ENCODE assay signal across 22 mouse cellular contexts in the genomic region with DNA sequence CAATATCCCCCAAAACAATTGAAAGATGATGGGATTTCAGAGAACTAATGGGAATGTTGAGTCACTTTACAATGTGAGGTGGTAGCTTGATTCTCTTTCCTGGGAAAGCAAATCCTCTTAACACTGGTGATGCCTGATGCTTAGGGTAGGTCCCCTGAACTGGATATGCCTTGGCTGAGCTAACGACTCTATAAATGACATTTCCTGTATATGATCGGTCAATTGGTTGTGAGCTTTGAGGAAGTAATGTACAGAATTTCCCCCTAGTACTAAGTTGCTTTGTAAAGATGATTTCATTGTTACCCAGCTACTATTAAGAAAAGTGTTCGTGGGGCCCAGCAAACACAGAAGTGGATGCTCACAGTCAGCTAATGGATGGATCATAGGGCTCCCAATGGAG. TPM values are rescaled to one million over a fixed set of nuclear protein-coding genes. Genes with fewer than 3 reads are reported as not detected.
DNase-seq lines count a peak whose midpoint lies in the region; ATAC-seq and TF ChIP-seq lines count a peak whose summit lies in the region.
"Had no signal": no experiment of that assay in that cellular context is flagged by ENCODE, and none has a peak within 500 bp of the region (broad histone marks: within the 10 kb centered on the region; RNA-seq: fewer than 3 reads in every experiment).

No protein-coding gene starts in this region.

- H3K27me3 ChIP-seq in erythroblast, embryonic 14.5 days (ENCODE audit: control insufficient read depth): no peaks in the 10 kb centered on the region
- H3K27me3 ChIP-seq in lung, embryonic 15.5 days: no peaks in the 10 kb centered on the region
- no peaks in the 10 kb centered on the region for H3K27me3 ChIP-seq in liver, embryonic 14.5 days (ENCODE audit: control insufficient read depth, insufficient read depth, low read length)

- H3K4me2 ChIP-seq in lung, embryonic 15.5 days: peak overlapping the region; percentile 17; the same call in 1 of the 2 replicates
- peak overlapping the region; percentile 52 for H3K4me2 ChIP-seq in liver, embryonic 14.5 days (ENCODE audit: low read depth)
- H3K4me2 ChIP-seq: forebrain, embryonic 12.5 days; midbrain, embryonic 12.5 days had no signal

- ATAC-seq in erythroblast, adult 5-6 weeks (replicated peaks; ENCODE audit: low FRiP score, poor library complexity, severe bottlenecking): no peak
- no peak for ATAC-seq in lung, embryonic 15.5 days (ENCODE audit: borderline replicate concordance, extremely low read depth, low FRiP score, low TSS enrichment)
- no peak for ATAC-seq in liver, embryonic 14.5 days (ENCODE audit: insufficient read depth)
- 0 out of 2 replicates have a peak, but pooled peaks have one; percentile 39 for ATAC-seq in neutrophil, adult 5-6 weeks (ENCODE audit: extremely low read depth, insufficient number of reproducible peaks, low FRiP score, poor library complexity, severe bottlenecking)
- ATAC-seq: hindbrain, postnatal 0 days; intestine, embryonic 16.5 days had no signal

- TF ChIP-seq EP300 in liver, embryonic 14.5 days (IDR thresholded peaks at IDR 0.05; ENCODE audit: low read depth): no peak

- WGBS in lung, embryonic 15.5 days: 65% methylated on average over 3 of the region's 3 CpGs
- WGBS in liver, embryonic 14.5 days (ENCODE audit: insufficient replicate concordance): 59% methylated on average over 3 of the region's 3 CpGs

- H3K36me3 ChIP-seq in erythroblast, embryonic 14.5 days (ENCODE audit: control insufficient read depth): peaks cover 96% of the 10 kb centered on the region
- peaks cover 17% of the 10 kb centered on the region for H3K36me3 ChIP-seq in lung, embryonic 15.5 days
- H3K36me3 ChIP-seq in liver, embryonic 14.5 days (replicated peaks; ENCODE audit: control insufficient read depth, insufficient read depth, low read depth): peaks cover 89% of the 10 kb centered on the region
- H3K36me3 ChIP-seq: forebrain, embryonic 12.5 days; hindbrain, embryonic 10.5 days; midbrain, embryonic 12.5 days had no signal

- no peak overlapping the region for H3K9ac ChIP-seq in lung, embryonic 15.5 days
- no peak overlapping the region for H3K9ac ChIP-seq in liver, embryonic 14.5 days (replicated peaks)
- H3K9ac ChIP-seq: forebrain, embryonic 12.5 days; midbrain, embryonic 12.5 days had no signal

- H3K27ac ChIP-seq in lung, embryonic 15.5 days: no peak overlapping the region
- peak overlapping the region; percentile 53 for H3K27ac ChIP-seq in liver, embryonic 14.5 days
- H3K27ac ChIP-seq: forebrain, embryonic 12.5 days; heart, embryonic 10.5 days; hindbrain, embryonic 10.5 days; hindbrain, postnatal 0 days; macrophage; midbrain, embryonic 12.5 days had no signal

- H3K4me3 ChIP-seq in erythroblast, embryonic 14.5 days (replicated peaks): peak overlapping the region; percentile 55
- H3K4me3 ChIP-seq in lung, embryonic 15.5 days: no peak overlapping the region
- H3K4me3 ChIP-seq in liver, embryonic 14.5 days (ENCODE audit: insufficient read depth in 1 of 2, low read depth in 2 of 2, low read length in 2 of 2): peak overlapping the region in 1 of 2 experiments; percentile 20; a peak in 2 of 4 replicates
- H3K4me3 ChIP-seq: forebrain, embryonic 12.5 days; heart, embryonic 10.5 days; hindbrain, embryonic 10.5 days; midbrain, embryonic 12.5 days had no signal

- H3K9me3 ChIP-seq in erythroblast, embryonic 14.5 days (ENCODE audit: control insufficient read depth, low read length): no peaks in the 10 kb centered on the region
- no peaks in the 10 kb centered on the region for H3K9me3 ChIP-seq in lung, embryonic 15.5 days
- H3K9me3 ChIP-seq in liver, embryonic 14.5 days (ENCODE audit: control insufficient read depth, low read length): no peaks in the 10 kb centered on the region
- H3K9me3 ChIP-seq: forebrain, embryonic 12.5 days; heart, embryonic 10.5 days; hindbrain, embryonic 10.5 days; midbrain, embryonic 12.5 days had no signal

- peaks cover 44% of the 10 kb centered on the region for H3K4me1 ChIP-seq in erythroblast, embryonic 14.5 days (ENCODE audit: control insufficient read depth)
- H3K4me1 ChIP-seq in lung, embryonic 15.5 days: peaks cover 21% of the 10 kb centered on the region
- H3K4me1 ChIP-seq in liver, embryonic 14.5 days (replicated peaks; ENCODE audit: control insufficient read depth in 2 of 2, insufficient read depth in 2 of 2, low read length in 1 of 2): peaks cover 6% of the 10 kb centered on the region in 2 experiments
- H3K4me1 ChIP-seq: forebrain, embryonic 12.5 days; midbrain, embryonic 12.5 days had no signal

- no peak for TF ChIP-seq CTCF in liver, embryonic 14.5 days (IDR thresholded peaks at IDR 0.05; ENCODE audit: low read depth)

- DNase-seq in lung, postnatal 36 days: no peak
- no peak for DNase-seq in liver, embryonic 14.5 days (ENCODE audit: low read depth in 3 of 3, low spot score in 3 of 3)
- no peak for DNase-seq in kidney, postnatal 36 days
- no peak for DNase-seq in adipocyte (ENCODE audit: low spot score)
- DNase-seq: cerebellum, adult 11-12 months; cerebellum, postnatal 14 days; kidney, adult 9 months; kidney, postnatal 14 days; right cerebral cortex, postnatal 14 days; spleen, adult 18-20 months had no signal

RNA-seq across cellular contexts. Expression of a gene that starts 6.9 kb away (rescaled TPM):
- 122 and 268 TPM in 2 replicates for polyA plus RNA-seq in erythroblast, embryonic 14.5 days (2012)
- 2,221 and 2,248 TPM in 2 replicates for total RNA-seq in erythroblast, adult 5-6 weeks (2015; ENCODE audit: low replicate concordance)
- 2,517 and 3,025 TPM in 2 replicates for total RNA-seq in erythroblast, adult 5-6 weeks (2017; ENCODE audit: low replicate concordance)
- 392 and 393 TPM in 2 replicates for polyA plus RNA-seq in lung, embryonic 15.5 days (2015; fragmentation: Nextera tagmentation; extraction: Ambion mirVana)
- 960 and 1,504 TPM in 2 replicates for polyA plus RNA-seq in liver, embryonic 14.5 days (2012; rRNA removed)
- polyA plus RNA-seq in liver, embryonic 14.5 days (2014; fragmentation: Nextera tagmentation; extraction: Ambion mirVana): 2,373 and 2,511 TPM in 2 replicates
- total RNA-seq in neutrophil, adult 5-6 weeks (2017): 24.1 and 24.6 TPM in 2 replicates

RNA-seq across cellular contexts. Expression of a gene that starts 29.7 kb away (rescaled TPM):
- 0.10 and 0.23 TPM in 2 replicates for polyA plus RNA-seq in erythroblast, embryonic 14.5 days (2012)
- total RNA-seq in erythroblast, adult 5-6 weeks (2015; ENCODE audit: low replicate concordance): 0.38 TPM in 1 of 2 replicates, not detected in the other
- total RNA-seq in erythroblast, adult 5-6 weeks (2017; ENCODE audit: low replicate concordance): 0.85 TPM in 1 of 2 replicates, not detected in the other
- polyA plus RNA-seq in lung, embryonic 15.5 days (2015; fragmentation: Nextera tagmentation; extraction: Ambion mirVana): 2.1 and 3.3 TPM in 2 replicates
- 30.6 and 33.2 TPM in 2 replicates for polyA plus RNA-seq in liver, embryonic 14.5 days (2012; rRNA removed)
- 80.3 and 134 TPM in 2 replicates for polyA plus RNA-seq in liver, embryonic 14.5 days (2014; fragmentation: Nextera tagmentation; extraction: Ambion mirVana)
- total RNA-seq in neutrophil, adult 5-6 weeks (2017): not detected in 2 replicates
- total RNA-seq: monocyte, adult 5-6 weeks had no signal
- polyA plus RNA-seq: macrophage had no signal
